Mouse (Mus musculus): ENCODE measurements around the gene Lama4. TPM values are rescaled to one million over a fixed set of nuclear protein-coding genes. Genes with fewer than 3 reads are reported as not detected.

Lama4 gene
- polyA plus RNA-seq, 1 experiment from 2014 or later, result 21.6 TPM

DNA sequence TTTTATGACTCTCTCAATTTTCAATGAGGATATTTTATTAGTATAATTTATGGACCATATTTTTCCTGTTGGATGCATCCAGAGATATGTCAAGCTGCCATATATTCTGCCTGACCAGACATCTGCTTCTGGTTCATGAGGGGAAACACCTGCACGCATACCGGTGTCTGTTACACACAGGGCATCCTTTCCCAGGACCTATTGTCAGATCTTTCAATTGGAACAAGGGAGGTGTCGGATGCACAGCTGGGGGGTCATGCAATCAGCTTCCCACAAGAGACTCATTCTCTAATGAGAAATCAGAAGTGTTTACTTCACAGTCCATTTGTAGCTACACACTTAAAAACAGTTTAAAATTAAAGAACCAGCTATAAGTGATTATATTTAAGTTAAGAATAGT, 20.7 kb downstream of the Lama4 start:
- DNase-seq (ENCODE audit: low spot score) (no peak), ATAC-seq (ENCODE audit: low FRiP score) (no peak)
- Histone ChIP-seq H3K4me1 (replicated peaks; ENCODE audit: control insufficient read depth, insufficient read depth, low read length) (no peaks in the 10 kb centered on the region), H3K4me3 (replicated peaks; ENCODE audit: low read length) (no peak overlapping the region), H3K27ac (no peak overlapping the region), H3K27me3 (ENCODE audit: control insufficient read depth, insufficient read depth, low read length) (no peaks in the 10 kb centered on the region), H3K4me2 (replicated peaks) (no peak overlapping the region), H3K36me3 (replicated peaks; ENCODE audit: control insufficient read depth, insufficient read depth) (no peaks in the 10 kb centered on the region), H3K9me3 (ENCODE audit: control insufficient read depth, low read length) (no peaks in the 10 kb centered on the region), H3K9ac (no peak overlapping the region)
- 48% methylated on average over 3 of the region's 3 CpGs for WGBS

DNA sequence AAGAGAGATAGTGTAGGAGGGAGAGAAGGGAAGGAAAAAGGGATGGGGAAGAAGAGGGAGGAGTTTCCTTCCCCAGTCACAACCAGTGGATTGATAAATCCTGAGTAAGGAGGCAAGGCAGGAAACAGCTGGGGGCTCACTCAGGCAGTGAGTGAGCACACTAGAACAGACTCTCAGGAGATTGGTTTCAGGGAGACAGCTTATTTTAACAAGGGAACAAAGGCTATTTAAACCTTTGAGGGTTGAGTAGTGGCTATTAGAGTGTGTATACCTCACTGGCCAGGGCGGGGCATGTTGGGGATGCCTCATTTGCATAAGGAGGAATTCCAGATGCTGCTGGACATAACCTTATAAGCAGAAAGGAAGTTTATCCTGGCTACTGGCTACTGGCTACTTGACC, 27.5 kb downstream of the Lama4 start:
- 89% methylated on average over 1 of the region's 1 CpGs for WGBS
- Histone ChIP-seq H3K4me2 (replicated peaks) (no peak overlapping the region), H3K27me3 (ENCODE audit: control insufficient read depth, insufficient read depth, low read length) (no peaks in the 10 kb centered on the region), H3K27ac (no peak overlapping the region), H3K4me3 (replicated peaks; ENCODE audit: low read length) (no peak overlapping the region), H3K9ac (no peak overlapping the region), H3K4me1 (replicated peaks; ENCODE audit: control insufficient read depth, insufficient read depth, low read length) (no peaks in the 10 kb centered on the region), H3K36me3 (replicated peaks; ENCODE audit: control insufficient read depth, insufficient read depth) (no peaks in the 10 kb centered on the region), H3K9me3 (ENCODE audit: control insufficient read depth, low read length) (no peaks in the 10 kb centered on the region)
- ATAC-seq (ENCODE audit: low FRiP score) (no peak), DNase-seq (ENCODE audit: low spot score) (no peak)

DNA sequence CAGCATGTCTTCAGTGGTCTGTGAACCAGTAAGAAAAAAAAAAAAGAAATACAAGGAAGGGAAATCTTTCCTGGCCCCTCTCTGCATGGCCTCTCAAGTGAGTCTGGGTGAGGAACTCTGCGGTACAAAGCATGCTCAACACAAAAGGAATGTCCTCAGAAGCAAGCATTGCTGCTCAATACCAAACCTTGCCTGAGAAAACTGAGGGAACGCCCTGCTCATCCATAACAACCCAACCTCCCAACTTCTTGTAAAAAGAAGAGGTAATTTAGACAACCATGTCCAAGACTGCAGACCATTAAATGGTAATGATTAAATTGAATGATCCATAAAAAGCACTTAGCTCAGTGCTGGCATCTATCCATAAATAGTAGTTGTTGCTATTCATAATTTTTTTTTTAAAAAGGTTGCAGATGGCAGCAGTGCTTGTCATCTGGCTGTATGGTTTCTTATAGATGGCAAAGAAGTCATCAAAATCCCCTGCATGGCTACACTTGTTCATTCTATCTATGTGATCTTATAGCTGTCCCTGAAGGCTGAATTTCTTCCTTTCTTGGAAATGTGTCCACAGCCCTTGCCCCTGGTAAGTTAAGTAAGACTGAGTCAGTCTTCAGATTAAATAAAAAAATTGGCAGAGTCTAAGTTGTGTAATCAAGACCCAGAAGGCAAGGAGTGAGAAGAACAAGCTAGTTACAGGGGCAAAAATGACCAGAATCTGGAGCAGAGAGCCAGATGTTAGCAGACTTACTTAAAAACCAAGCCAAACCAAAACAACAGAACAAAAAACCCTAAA, 28.5 kb downstream of the Lama4 start:
- WGBS, result 69% methylated on average over 2 of the region's 2 CpGs
- Histone ChIP-seq H3K27me3 (ENCODE audit: control insufficient read depth, insufficient read depth, low read length) (no peaks in the 10 kb centered on the region), H3K4me2 (replicated peaks) (no peak overlapping the region), H3K4me3 (replicated peaks; ENCODE audit: low read length) (no peak overlapping the region), H3K9me3 (ENCODE audit: control insufficient read depth, low read length) (no peaks in the 10 kb centered on the region), H3K27ac (no peak overlapping the region), H3K4me1 (replicated peaks; ENCODE audit: control insufficient read depth, insufficient read depth, low read length) (no peaks in the 10 kb centered on the region), H3K9ac (no peak overlapping the region), H3K36me3 (replicated peaks; ENCODE audit: control insufficient read depth, insufficient read depth) (no peaks in the 10 kb centered on the region)
- DNase-seq (ENCODE audit: low spot score) (no peak), ATAC-seq (ENCODE audit: low FRiP score) (no peak)

DNA sequence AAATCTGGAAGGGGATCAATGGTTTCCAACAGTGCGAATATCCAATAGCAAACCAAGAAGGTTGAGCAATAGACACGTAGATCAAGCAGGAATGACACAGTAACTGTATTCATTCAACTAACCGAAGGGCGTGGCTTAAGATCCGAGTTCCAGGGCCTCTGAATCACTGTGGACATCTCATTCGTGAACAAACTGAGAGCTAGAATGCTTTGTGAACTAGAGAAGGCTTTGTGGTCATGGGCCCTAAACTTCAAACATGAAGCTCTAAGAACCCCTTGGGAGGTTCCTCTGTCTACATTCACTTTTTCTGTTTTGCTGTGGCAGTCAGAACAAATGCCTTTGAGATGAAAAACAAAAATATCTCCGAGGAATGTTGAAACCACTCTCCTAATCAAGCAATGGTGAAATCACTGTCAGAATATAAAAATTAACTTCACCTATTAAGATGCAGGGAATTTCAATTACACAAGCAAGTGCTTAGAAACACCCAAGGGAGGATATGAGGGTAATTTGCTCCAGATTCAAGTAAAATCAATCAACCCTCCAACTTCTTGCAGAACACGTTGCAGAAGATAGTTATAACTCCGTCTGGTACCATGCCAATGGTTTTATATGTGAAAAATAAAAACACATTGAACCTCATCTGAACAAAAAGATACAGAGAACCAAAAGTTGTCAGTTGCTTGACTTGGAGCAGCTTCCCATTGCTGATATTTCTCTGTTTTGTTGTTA, 29.6 kb downstream of the Lama4 start:
- H3K36me3 ChIP-seq (replicated peaks; ENCODE audit: control insufficient read depth, insufficient read depth), result no peaks in the 10 kb centered on the region
- H3K4me1 ChIP-seq (replicated peaks; ENCODE audit: control insufficient read depth, insufficient read depth, low read length), result no peaks in the 10 kb centered on the region
- no peaks in the 10 kb centered on the region for H3K27me3 ChIP-seq (ENCODE audit: control insufficient read depth, insufficient read depth, low read length)
- no peak overlapping the region for H3K9ac ChIP-seq
- ATAC-seq (ENCODE audit: low FRiP score), result no peak
- H3K9me3 ChIP-seq (ENCODE audit: control insufficient read depth, low read length), result no peaks in the 10 kb centered on the region
- WGBS, result 84% methylated on average over 9 of the region's 9 CpGs
- H3K27ac ChIP-seq, result no peak overlapping the region
- no peak for DNase-seq (ENCODE audit: low spot score)
- H3K4me2 ChIP-seq (replicated peaks), result no peak overlapping the region
- H3K4me3 ChIP-seq (replicated peaks; ENCODE audit: low read length), result no peak overlapping the region

DNA sequence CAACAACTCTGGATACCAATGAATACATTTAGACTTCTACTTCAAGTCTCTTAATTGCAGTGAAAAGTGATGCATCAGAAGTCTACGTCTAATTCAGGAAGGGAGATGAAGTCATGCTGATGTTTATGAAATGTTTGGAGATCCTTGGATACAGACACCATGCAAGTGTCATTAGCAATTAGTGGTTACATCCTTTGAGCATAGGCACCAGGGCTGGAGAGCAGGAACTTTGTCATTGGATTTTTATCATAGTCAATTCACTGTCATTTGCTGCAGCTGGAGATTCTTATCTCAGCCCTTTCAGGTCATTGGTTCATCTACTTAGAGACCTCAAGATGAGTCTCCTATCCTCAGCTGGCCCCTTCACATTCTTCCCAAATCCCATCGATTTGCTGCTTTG, 30.6 kb downstream of the Lama4 start:
- no peak overlapping the region for H3K27ac ChIP-seq
- no peak for DNase-seq (ENCODE audit: low spot score)
- H3K9ac ChIP-seq, result no peak overlapping the region
- 93% methylated on average over 2 of the region's 2 CpGs for WGBS
- no peaks in the 10 kb centered on the region for H3K27me3 ChIP-seq (ENCODE audit: control insufficient read depth, insufficient read depth, low read length)
- no peaks in the 10 kb centered on the region for H3K4me1 ChIP-seq (replicated peaks; ENCODE audit: control insufficient read depth, insufficient read depth, low read length)
- ATAC-seq (ENCODE audit: low FRiP score), result no peak
- H3K4me3 ChIP-seq (replicated peaks; ENCODE audit: low read length), result no peak overlapping the region
- H3K36me3 ChIP-seq (replicated peaks; ENCODE audit: control insufficient read depth, insufficient read depth), result no peaks in the 10 kb centered on the region
- H3K4me2 ChIP-seq (replicated peaks), result no peak overlapping the region
- H3K9me3 ChIP-seq (ENCODE audit: control insufficient read depth, low read length), result no peaks in the 10 kb centered on the region

DNA sequence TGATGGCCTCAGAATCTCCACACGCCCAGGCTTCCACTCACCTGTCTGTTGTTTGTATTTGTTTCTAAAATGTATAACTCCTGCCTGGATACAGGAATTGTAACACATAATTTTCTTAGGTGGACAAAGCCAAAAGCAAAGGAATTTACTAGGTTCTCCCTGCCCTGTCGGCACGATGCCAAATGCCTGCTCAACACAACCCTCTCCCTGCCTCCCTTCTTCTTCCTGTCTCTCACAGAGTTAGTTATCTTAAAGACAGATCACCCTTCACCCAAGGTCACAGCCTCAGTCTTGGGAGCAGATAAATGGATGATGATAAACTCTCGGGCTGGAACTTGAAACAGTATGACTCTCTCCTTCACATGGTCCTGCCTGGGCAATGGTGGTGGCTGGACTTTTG, 35.6 kb downstream of the Lama4 start:
- H3K9me3 ChIP-seq (ENCODE audit: control insufficient read depth, low read length), result no peaks in the 10 kb centered on the region
- H3K27me3 ChIP-seq (ENCODE audit: control insufficient read depth, insufficient read depth, low read length), result no peaks in the 10 kb centered on the region
- ATAC-seq (ENCODE audit: low FRiP score) (no peak), DNase-seq (ENCODE audit: low spot score) (no peak)
- WGBS, result 90% methylated on average over 4 of the region's 4 CpGs
- no peak overlapping the region for H3K4me2 ChIP-seq (replicated peaks)
- H3K27ac ChIP-seq, result no peak overlapping the region
- H3K9ac ChIP-seq, result no peak overlapping the region
- no peaks in the 10 kb centered on the region for H3K36me3 ChIP-seq (replicated peaks; ENCODE audit: control insufficient read depth, insufficient read depth)
- no peaks in the 10 kb centered on the region for H3K4me1 ChIP-seq (replicated peaks; ENCODE audit: control insufficient read depth, insufficient read depth, low read length)
- H3K4me3 ChIP-seq (replicated peaks; ENCODE audit: low read length), result no peak overlapping the region

DNA sequence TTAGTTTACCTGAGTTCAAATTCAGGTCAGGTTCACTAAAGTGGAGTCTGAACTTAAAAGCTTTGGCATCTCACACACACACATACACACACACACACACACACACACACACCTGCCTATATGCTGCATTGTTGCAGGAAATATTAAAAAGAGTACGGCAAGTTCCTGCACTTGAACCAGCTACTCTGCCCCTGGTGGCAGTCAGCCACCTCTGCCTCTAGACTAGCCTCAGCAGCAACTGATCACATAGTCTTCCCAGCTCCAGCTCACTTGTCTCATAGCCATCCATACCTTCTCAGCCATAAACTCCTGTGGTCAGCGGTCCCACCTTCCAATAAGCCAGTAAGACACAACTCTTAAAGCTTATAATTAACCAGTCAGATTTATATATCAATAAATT, 37.2 kb downstream of the Lama4 start:
- no peak overlapping the region for H3K4me2 ChIP-seq (replicated peaks)
- H3K36me3 ChIP-seq (replicated peaks; ENCODE audit: control insufficient read depth, insufficient read depth), result no peaks in the 10 kb centered on the region
- DNase-seq (ENCODE audit: low spot score) (no peak), ATAC-seq (ENCODE audit: low FRiP score) (no peak)
- H3K4me1 ChIP-seq (replicated peaks; ENCODE audit: control insufficient read depth, insufficient read depth, low read length), result no peaks in the 10 kb centered on the region
- no peaks in the 10 kb centered on the region for H3K9me3 ChIP-seq (ENCODE audit: control insufficient read depth, low read length)
- no peak overlapping the region for H3K9ac ChIP-seq
- no peak overlapping the region for H3K27ac ChIP-seq
- H3K4me3 ChIP-seq (replicated peaks; ENCODE audit: low read length), result no peak overlapping the region
- no peaks in the 10 kb centered on the region for H3K27me3 ChIP-seq (ENCODE audit: control insufficient read depth, insufficient read depth, low read length)
- WGBS, result 83% methylated on average over 2 of the region's 2 CpGs

DNA sequence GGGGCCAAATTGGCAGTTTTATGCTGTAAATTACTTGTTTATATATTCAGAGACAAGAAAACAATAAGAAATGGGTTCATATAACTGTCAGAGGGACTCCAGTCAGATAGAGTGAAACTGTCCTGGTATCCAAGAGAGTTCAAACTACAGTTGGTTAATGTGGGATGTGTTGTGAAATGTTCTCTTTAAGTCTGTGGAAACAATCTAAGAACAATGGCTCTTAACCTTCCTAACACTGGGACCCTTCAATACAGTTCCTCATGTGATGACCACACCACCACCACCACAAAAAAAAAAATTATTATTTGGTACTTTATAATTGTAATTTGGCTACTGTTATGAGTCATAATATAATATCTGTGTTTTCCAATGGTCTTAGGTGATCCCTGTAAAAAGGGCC, 38.2 kb downstream of the Lama4 start:
- no peak overlapping the region for H3K4me3 ChIP-seq (replicated peaks; ENCODE audit: low read length)
- H3K4me2 ChIP-seq (replicated peaks), result no peak overlapping the region
- no peak overlapping the region for H3K27ac ChIP-seq
- H3K27me3 ChIP-seq (ENCODE audit: control insufficient read depth, insufficient read depth, low read length), result no peaks in the 10 kb centered on the region
- no peaks in the 10 kb centered on the region for H3K36me3 ChIP-seq (replicated peaks; ENCODE audit: control insufficient read depth, insufficient read depth)
- DNase-seq (ENCODE audit: low spot score) (no peak), ATAC-seq (ENCODE audit: low FRiP score) (no peak)
- no peaks in the 10 kb centered on the region for H3K9me3 ChIP-seq (ENCODE audit: control insufficient read depth, low read length)
- no peaks in the 10 kb centered on the region for H3K4me1 ChIP-seq (replicated peaks; ENCODE audit: control insufficient read depth, insufficient read depth, low read length)
- H3K9ac ChIP-seq, result no peak overlapping the region

DNA sequence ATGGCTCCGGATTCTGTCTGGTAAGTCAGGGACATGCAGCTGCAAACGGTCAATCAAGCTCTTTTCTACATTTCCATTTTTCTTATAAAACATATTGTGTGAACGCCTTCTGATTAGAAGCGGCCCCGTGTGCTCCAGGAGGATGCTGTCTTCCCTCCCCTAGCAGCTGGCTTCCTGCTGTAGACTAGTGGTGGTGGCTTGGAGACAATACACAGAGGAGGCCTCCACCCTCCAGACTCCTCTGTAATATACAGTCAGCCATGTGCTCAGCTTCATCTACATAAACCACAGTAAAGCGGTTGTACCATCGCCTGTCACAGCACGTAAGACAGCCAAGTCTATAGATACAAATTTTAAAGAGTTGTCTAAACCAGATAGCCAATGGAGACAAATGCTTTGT, 40.2 kb downstream of the Lama4 start:
- 72% methylated on average over 8 of the region's 8 CpGs for WGBS
- H3K4me2 ChIP-seq (replicated peaks), result no peak overlapping the region
- DNase-seq (ENCODE audit: low spot score), result no peak
- no peaks in the 10 kb centered on the region for H3K27me3 ChIP-seq (ENCODE audit: control insufficient read depth, insufficient read depth, low read length)
- H3K9me3 ChIP-seq (ENCODE audit: control insufficient read depth, low read length), result no peaks in the 10 kb centered on the region
- no peak overlapping the region for H3K9ac ChIP-seq
- ATAC-seq (ENCODE audit: low FRiP score), result no peak
- H3K27ac ChIP-seq, result no peak overlapping the region
- no peak overlapping the region for H3K4me3 ChIP-seq (replicated peaks; ENCODE audit: low read length)
- H3K4me1 ChIP-seq (replicated peaks; ENCODE audit: control insufficient read depth, insufficient read depth, low read length), result no peaks in the 10 kb centered on the region
- H3K36me3 ChIP-seq (replicated peaks; ENCODE audit: control insufficient read depth, insufficient read depth), result no peaks in the 10 kb centered on the region
